Comparison of ENCODE assay signal across 24 mouse cellular contexts in genomic region chr7:44240712-44241111, GRCm38 (mm10). TPM values are rescaled to one million over a fixed set of nuclear protein-coding genes. Genes with fewer than 3 reads are reported as not detected.
A peak's percentile ranks its signal among the peaks of the same experiment; 100 is the strongest.
DNase-seq lines count a peak whose midpoint lies in the region; ATAC-seq lines count a peak whose summit lies in the region.
"Had no signal": no experiment of that assay in that cellular context is flagged by ENCODE, and none has a peak within 500 bp of the region (broad histone marks: within the 10 kb centered on the region; RNA-seq: fewer than 3 reads in every experiment).

No protein-coding gene starts in this region.

- no peak overlapping the region for H3K4me2 ChIP-seq in liver, embryonic 15.5 days
- H3K4me2 ChIP-seq: forebrain, embryonic 13.5 days; heart, embryonic 13.5 days; hindbrain, embryonic 15.5 days had no signal

- H3K27ac ChIP-seq in liver, embryonic 15.5 days (replicated peaks), result no peak overlapping the region
- H3K27ac ChIP-seq: embryonic facial prominence, embryonic 10.5 days; forebrain, embryonic 13.5 days; heart, embryonic 13.5 days; hindbrain, embryonic 15.5 days had no signal

- WGBS in liver, embryonic 15.5 days (ENCODE audit: insufficient replicate concordance), result 28% methylated on average over 1 of the region's 1 CpGs

- no peaks in the 10 kb centered on the region for H3K36me3 ChIP-seq in liver, embryonic 15.5 days (replicated peaks)
- H3K36me3 ChIP-seq: embryonic facial prominence, embryonic 10.5 days; heart, embryonic 13.5 days; hindbrain, embryonic 15.5 days had no signal

- H3K4me3 ChIP-seq in liver, embryonic 15.5 days (replicated peaks), result no peak overlapping the region
- H3K4me3 ChIP-seq: embryonic facial prominence, embryonic 10.5 days; forebrain, embryonic 13.5 days; heart, embryonic 13.5 days; hindbrain, embryonic 15.5 days had no signal

- peaks cover 10% of the 10 kb centered on the region for H3K4me1 ChIP-seq in liver, embryonic 15.5 days (replicated peaks)

- ATAC-seq in frontal cortex, adult (ENCODE audit: low TSS enrichment), result peak; percentile 23; the same call in 1 of the 2 replicates
- ATAC-seq in liver, embryonic 15.5 days (ENCODE audit: insufficient read depth), result peak; percentile 51; the same call in 1 of the 2 replicates
- ATAC-seq: CD4-positive, CD25-positive, alpha-beta regulatory T cell, adult 4 months; forebrain, embryonic 13.5 days had no signal

- no peaks in the 10 kb centered on the region for H3K27me3 ChIP-seq in liver, embryonic 15.5 days
- H3K27me3 ChIP-seq: heart, embryonic 13.5 days; hindbrain, embryonic 15.5 days had no signal

- no peaks in the 10 kb centered on the region for H3K9me3 ChIP-seq in liver, embryonic 15.5 days (replicated peaks)
- H3K9me3 ChIP-seq: embryonic facial prominence, embryonic 10.5 days; forebrain, embryonic 13.5 days; heart, embryonic 13.5 days; hindbrain, embryonic 15.5 days had no signal

- no peak for DNase-seq in frontal cortex, postnatal 14 days (ENCODE audit: low spot score in 2 of 2)
- DNase-seq in liver, result no peak
- DNase-seq in R1 (ENCODE audit: low read depth, low spot score), result peak; percentile 54
- DNase-seq in urinary bladder, postnatal 10 days (ENCODE audit: low spot score), result no peak
- DNase-seq in ovary, postnatal 14 days (ENCODE audit: low spot score), result no peak
- DNase-seq: adrenal gland, adult 8-10 months; adrenal gland, postnatal 36 days; B cell, adult 2 months; cerebellum, adult 2 months; cerebellum, postnatal 10 days; forebrain, postnatal 0 days; gastrocnemius, postnatal 36 days; heart, adult 11 months; heart, postnatal 36 days had no signal

- no peak overlapping the region for H3K9ac ChIP-seq in liver, embryonic 15.5 days
- H3K9ac ChIP-seq: forebrain, embryonic 13.5 days; forebrain, postnatal 0 days; heart, embryonic 13.5 days; hindbrain, embryonic 15.5 days had no signal

RNA-seq across cellular contexts. Expression of gene Gm36864, which starts 4.7 kb away (rescaled TPM):
- polyA plus RNA-seq in liver, embryonic 15.5 days (2015; fragmentation: Nextera tagmentation; extraction: Ambion mirVana), result 0.07 TPM in 1 of 2 replicates, not detected in the other
- polyA plus RNA-seq: CD4-positive, CD25-positive, alpha-beta regulatory T cell, adult 4 months; cerebellum, adult 2 months; embryonic facial prominence, embryonic 14.5 days; forebrain, embryonic 13.5 days; forebrain, postnatal 0 days; heart, postnatal 0 days; hindbrain, embryonic 11.5 days had no signal

RNA-seq across cellular contexts. Expression of gene 1700028J19Rik, which starts 5.8 kb away (rescaled TPM):
- 0.94 and 1.2 TPM in 2 replicates for polyA plus RNA-seq in liver, embryonic 15.5 days (2015; fragmentation: Nextera tagmentation; extraction: Ambion mirVana)

RNA-seq across cellular contexts. Expression of gene 2410002F23Rik, which starts 5.8 kb away (rescaled TPM):
- polyA plus RNA-seq in liver, embryonic 15.5 days (2015; fragmentation: Nextera tagmentation; extraction: Ambion mirVana), result 28.0 and 30.3 TPM in 2 replicates

RNA-seq across cellular contexts. Expression of gene Klk1, which starts 15.6 kb away (rescaled TPM):
- polyA plus RNA-seq in liver, embryonic 15.5 days (2015; fragmentation: Nextera tagmentation; extraction: Ambion mirVana), result 0.16 TPM in 1 of 2 replicates, not detected in the other
- polyA plus RNA-seq: embryonic facial prominence, embryonic 10.5 days; embryonic facial prominence, embryonic 14.5 days; forebrain, embryonic 13.5 days; forebrain, postnatal 0 days; heart, embryonic 13.5 days; heart, postnatal 0 days; hindbrain, embryonic 11.5 days; hindbrain, embryonic 15.5 days had no signal

RNA-seq across cellular contexts. Expression of gene Acp4, which starts 16.5 kb away (rescaled TPM):
- 0.14 TPM in 1 of 2 replicates, not detected in the other for polyA plus RNA-seq in liver, embryonic 15.5 days (2015; fragmentation: Nextera tagmentation; extraction: Ambion mirVana)
- polyA plus RNA-seq: CD4-positive, CD25-positive, alpha-beta regulatory T cell, adult 4 months; cerebellum, adult 2 months; embryonic facial prominence, embryonic 10.5 days; heart, embryonic 13.5 days; heart, postnatal 0 days; hindbrain, embryonic 11.5 days; hindbrain, embryonic 15.5 days had no signal
